Mouse (Mus musculus): ENCODE results near the gene Nr2e1. TPM values are rescaled to one million over a fixed set of nuclear protein-coding genes. Genes with fewer than 3 reads are reported as not detected.

Nr2e1 gene
- total RNA-seq, 2 experiments from 2014 or later: 11.1 to 13.1 TPM

DNA sequence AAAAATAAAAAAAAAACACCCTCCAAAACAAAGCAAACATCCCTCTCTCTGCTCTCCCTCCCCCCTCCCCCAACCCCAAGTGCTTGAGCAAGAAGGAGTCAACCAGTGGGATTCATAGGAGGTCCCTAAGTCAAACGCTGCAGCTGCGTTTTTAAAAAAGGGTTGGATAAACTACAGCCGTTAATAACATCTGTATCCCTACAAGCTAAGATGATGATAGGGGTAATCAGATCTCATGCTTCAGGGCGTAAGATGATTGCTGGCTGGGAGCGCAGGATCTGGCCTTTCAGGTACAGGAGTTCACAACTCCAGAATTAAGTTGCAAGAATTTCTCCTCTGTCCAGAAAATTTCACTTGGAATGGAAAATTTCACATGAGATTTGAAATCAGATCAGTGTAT lies 6.1 kb upstream of the Nr2e1 start:
- intact Hi-C loops (cut with DNase I): loop anchor here (10.0 kb wide), 1 partner anchor 255 kb away; no protein-coding TSS in a partner anchor

DNA sequence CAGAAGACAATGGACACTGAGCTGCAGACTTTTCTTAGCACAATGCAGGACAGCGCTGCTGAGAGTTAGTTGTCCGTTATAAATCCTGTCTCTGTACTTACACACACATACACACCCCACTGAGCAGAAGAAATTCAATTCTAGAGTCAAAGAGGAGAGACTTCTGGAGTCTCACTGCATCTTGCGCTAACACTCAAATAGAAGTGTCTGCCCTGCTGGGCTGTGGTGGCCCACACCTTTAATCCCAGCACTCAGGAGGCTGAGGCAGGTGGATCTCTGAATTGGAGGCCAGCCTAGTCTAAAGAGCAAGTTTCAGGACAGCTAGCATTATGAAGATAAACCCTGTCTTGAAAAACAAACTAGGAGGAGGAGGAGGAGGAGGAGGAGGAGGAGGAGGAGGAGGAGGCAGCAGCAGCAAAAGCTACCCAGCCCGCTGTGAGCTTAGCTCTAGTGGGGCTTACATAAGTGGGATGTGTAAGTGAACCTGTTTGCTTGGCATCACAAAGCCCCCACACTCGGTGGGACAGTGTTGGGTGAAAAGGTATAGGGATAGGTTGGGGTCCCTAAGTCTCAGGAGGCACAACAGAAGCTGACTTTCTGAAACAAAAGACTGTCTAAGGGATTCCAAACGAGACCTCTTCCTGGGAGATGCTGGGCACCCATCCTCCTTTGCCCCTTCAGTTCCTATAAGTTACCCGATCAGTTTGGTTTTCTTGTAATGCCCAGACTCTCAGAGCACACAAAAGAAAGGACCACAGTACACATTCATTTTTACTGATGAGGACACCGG lies 4.7 kb upstream of the Nr2e1 start:
- DNase-seq: no peak
- intact Hi-C loops (cut with DNase I): loop anchor here (10.0 kb wide), 1 partner anchor 253 kb away; no protein-coding TSS in a partner anchor

More for the DNA sequence above, 6.1 kb upstream of the Nr2e1 start:
- DNase-seq: no peak

DNA sequence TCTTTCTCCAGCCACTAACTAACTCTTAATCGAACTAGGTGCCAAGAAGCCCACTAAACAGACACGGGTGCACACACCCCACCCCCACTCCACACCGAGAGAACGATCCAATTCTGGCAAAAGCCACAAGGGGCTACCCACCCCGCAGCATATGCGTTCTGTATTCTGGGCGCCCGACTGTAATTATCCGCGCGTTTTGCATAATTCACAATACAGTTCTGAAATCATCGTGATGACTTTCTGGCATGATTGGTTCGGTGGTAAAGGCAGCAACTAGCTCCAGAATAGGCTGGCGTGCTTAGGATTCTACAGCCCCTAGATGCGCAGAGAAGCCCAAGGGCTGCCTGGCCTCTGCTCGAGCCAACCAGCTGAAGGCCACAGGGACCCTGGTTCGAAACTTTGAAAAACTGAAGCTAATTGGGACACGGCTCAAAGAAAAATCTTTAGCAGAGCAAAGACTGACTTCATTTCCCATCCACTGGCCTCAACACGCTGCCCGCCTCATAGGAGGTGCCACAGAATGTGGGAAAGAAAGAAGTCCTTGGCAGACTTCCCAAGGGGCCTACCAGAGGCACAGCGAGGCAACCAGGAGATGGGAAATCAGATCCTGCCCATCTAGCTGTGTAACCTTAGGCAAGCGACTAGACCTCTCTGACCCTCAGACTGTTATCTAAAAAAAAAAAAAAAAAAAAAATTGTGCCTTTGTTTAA lies 2.3 kb upstream of the Nr2e1 start:
- intact Hi-C loops (cut with DNase I): loop anchor here (10.0 kb wide), 1 partner anchor 251 kb away; no protein-coding TSS in a partner anchor
- DNase-seq: no peak

DNA sequence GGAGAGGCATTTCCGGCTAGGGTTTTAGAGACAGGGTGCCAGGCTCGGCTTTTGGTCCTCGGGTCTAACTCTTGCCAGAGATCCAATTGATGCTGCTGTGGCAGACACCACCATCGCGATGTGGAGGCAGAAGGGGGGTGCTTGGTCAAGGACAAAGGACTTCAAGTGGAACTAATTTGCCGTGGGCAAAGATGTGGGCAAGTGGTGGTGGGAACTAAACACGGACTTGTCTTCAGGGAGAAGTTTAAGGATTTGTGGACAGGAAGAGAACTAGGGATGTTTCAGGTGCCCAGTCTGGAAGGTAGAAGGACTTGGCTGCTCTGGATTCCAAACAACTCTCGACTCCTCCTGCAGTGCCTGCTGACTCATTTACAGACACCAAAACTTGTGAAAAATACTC lies 1.7 kb upstream of the Nr2e1 start:
- intact Hi-C loops (cut with DNase I): loop anchor here (10.0 kb wide), 1 partner anchor 250 kb away; no protein-coding TSS in a partner anchor
- no peak for DNase-seq

DNA sequence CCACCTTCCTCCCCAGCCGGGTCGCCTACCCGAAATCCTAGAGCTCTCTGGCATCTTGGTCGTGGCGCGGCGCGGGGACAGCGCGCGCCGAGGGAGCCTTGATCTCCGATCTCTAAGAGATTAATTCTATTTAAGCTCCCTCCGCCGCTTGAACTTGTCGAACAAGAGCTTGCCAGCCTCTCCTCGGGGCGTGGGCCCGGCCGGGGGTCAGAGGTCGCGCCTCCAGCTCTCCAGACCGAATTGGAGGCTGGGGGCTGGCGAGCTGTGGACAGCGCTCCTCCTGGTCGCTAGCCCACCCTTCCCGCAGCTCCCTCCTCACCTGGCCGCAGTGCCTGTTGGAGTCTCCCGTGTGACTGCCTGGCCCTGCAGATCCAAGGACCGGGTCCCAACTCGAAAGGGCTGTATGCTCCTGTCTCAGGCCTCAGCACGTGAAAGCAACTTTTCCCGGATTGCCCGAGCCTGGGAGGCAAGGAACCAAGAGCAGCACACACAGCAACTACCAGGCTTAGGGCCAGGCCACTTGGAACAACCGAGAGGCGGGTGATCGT lies 1.1 kb upstream of the Nr2e1 start:
- intact Hi-C loops (cut with DNase I): loop anchor here (5.0 to 10.0 kb wide), 2 partner anchors 48 to 250 kb away; no protein-coding TSS in a partner anchor
- DNase-seq: no peak

DNA sequence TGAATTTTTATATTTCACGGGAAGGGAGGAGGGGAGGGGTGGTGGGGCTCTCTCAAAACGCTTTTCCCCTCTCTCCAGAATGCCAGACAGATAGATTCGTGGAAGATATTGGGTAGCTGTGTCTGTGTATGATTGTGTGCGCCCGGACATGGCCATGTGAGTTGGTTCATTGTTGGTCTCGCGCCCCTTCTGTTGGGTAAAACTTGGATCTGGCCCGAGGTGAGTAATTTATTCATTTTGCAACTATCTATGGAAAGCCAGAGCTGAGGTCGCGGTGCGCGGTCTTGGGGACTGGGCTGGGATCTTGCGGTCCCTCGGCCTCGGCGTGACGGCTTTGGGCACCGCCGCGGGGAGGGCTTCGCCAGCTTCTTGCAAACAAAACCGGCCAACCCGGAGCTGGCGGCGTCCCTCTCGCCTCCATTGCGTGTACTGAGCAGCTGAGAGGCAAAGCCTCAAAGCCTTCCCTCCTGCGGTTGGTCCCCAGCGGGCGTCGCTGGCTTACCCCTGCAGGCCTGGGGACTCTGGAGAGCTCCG lies 537 bp upstream of the Nr2e1 start:
- no peak for DNase-seq
- intact Hi-C loops (cut with DNase I): loop anchor here (5.0 to 10.0 kb wide), 2 partner anchors 48 to 249 kb away; no protein-coding TSS in a partner anchor

DNA sequence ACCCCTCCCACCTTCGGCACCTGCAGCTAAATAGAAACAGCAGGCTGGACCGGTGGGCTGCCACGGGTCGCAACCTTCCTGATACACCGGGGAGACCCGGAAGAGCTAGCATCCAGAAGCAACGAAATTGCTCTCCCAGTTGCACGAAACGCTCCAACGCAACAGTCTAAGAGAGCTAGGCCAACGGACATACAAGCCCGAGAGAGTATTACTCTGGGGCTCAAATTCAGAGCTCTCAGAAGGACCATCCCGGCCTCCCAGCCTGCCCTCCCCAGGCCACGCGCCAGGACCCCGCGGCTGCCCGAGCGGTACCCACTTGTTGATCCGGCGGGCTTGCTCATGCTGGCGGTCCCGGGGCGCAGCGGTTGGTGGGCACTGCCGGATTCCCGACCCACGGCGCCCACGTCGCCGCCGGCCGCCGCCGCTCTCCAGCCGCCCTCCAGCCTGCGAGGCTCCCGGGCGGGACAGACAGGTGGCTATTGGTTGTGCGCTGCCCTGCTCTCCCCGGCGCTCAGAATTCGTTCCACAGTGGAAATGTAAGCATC lies 794 bp downstream of the Nr2e1 start:
- no peak for DNase-seq
- intact Hi-C loops (cut with DNase I): loop anchor here (5.0 to 10.0 kb wide), 2 partner anchors 50 to 248 kb away; no protein-coding TSS in a partner anchor

DNA sequence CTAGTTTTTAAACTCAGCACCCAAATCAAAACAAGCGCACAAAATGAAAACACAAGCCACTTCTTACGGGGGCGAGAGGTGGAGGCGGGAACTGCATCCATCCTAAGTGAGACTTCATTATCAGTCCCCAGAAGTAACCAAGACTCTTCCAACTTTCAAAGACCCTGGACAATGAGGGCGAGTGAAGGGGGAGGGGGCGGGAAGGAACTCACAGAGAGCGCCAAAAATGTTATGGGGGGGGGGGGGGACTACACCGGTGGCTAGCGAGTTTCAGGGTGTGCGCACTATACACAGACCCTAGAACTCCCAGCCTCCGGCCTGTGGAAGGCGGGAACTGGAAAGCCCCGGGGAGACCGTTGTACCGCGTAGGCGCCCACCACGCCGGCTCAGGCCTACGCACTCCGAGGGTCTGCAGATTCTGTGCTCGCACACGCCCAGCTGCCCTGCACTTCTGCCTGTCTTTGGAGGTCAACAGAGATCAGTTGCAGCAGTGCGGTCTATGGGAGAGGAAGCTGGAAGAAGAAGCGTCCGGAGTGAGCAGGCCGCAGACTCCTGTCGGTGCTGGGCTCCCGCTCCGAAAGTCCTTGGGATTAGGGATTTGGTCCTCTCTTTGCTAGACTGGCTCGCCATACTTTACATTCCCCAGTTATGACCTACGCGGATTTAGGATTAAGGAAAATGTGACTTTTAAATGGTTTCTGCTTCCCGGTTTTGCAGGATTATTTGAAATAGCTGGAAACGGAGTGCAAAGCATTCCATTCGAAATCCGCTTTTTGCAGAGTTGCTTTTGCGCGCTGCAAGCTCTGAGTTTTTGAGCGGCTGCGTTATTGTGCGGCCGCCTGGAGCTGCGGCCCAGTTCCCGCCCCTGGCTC lies 1.5 kb downstream of the Nr2e1 start:
- DNase-seq: no peak
- intact Hi-C loops (cut with DNase I): loop anchor here (5.0 to 10.0 kb wide), 2 partner anchors 50 to 247 kb away; no protein-coding TSS in a partner anchor

DNA sequence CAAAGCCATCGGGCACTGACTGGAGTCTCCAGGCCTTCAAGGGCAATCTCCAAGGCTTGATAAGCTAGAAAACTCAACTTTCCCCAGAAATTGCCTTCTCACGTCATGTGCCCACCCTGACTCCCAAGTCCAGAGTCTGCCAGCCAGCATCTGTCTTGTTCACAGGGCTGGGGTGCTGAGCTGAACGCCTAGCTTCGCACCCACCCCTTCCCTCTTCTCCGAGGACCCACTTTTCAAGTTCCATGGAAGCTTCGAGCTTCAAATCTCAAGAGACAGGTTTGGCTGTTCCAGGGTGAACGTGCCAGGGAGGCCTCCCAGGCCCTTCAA lies 2.5 kb downstream of the Nr2e1 start:
- intact Hi-C loops (cut with DNase I): loop anchor here (5.0 to 10.0 kb wide), 2 partner anchors 51 to 246 kb away; no protein-coding TSS in a partner anchor
- DNase-seq: no peak

DNA sequence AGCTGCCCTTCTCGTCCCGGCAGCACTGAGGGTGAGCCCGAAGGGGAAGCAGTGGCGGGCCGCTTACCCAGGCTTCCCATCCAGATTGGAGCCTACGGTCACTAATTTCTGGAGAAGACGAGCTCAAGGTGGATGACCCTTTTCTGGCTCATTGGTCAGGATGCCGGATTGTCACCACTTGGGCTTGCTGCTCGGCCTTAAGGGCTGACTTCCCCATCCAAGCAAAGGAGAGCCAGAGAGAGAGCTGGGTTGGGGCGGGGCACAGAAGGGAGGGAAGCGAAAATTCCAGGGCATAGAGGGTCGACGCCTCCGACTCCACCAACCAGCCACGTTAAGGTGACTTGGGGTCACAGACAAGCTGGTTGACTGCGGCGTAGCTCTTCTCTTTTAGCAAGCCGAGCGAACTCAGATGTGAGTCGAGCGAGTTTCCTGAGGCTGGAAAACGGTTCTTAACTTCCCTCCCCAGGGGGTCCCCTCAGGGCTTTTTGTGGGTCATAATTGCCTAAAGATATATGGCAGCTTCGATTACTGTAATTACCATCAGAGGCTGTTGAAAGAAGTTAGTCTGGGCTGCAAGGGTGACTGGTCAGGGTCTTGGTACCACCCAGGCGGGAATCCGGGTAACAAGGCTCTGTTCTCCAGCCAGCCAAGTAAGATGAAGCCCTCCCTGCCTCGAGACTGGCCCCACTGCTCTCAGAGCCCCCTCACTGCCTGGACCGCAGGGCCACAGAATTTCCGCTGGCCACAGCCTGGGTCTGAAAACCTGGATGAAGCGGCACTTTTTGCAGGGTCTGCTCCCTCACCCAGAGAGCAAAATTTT lies 3.1 kb downstream of the Nr2e1 start:
- intact Hi-C loops (cut with DNase I): loop anchor here (5.0 to 10.0 kb wide), 2 partner anchors 52 to 246 kb away; no protein-coding TSS in a partner anchor
- no peak for DNase-seq

DNA sequence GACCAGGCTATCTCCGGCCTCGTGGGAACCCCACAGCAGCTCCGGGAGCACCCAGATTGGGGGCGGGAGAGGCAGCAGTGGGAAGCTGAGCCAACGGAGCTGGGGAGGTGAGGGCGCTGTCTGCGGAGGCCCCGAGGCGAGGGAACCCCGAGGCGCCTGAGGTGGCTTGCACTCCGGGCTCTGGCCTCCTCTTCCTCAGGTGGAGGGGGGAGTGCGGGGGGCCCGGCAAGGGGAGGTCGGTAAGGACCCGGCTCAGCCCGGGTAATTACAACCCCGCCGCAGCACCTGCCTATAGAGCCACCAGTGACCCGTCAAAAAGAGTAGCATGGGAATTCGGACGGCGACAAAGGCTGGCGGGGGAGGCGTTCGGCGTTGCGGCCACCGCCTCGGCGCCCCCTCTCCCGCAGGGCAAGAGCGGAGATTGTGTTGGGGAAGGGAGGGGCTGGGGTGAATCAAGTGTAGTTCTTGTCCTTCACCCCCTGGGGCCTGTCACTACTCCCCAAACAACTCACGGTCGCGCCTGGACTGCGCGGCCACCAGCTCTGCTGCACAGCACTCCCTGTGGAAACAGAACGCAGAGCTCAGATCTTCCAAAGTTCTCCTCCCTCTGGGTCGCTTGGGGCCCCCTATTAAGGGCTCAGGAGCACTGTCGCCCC lies 3.8 kb downstream of the Nr2e1 start:
- DNase-seq: no peak
- intact Hi-C loops (cut with DNase I): loop anchor here (5.0 to 10.0 kb wide), 2 partner anchors 53 to 245 kb away; no protein-coding TSS in a partner anchor

DNA sequence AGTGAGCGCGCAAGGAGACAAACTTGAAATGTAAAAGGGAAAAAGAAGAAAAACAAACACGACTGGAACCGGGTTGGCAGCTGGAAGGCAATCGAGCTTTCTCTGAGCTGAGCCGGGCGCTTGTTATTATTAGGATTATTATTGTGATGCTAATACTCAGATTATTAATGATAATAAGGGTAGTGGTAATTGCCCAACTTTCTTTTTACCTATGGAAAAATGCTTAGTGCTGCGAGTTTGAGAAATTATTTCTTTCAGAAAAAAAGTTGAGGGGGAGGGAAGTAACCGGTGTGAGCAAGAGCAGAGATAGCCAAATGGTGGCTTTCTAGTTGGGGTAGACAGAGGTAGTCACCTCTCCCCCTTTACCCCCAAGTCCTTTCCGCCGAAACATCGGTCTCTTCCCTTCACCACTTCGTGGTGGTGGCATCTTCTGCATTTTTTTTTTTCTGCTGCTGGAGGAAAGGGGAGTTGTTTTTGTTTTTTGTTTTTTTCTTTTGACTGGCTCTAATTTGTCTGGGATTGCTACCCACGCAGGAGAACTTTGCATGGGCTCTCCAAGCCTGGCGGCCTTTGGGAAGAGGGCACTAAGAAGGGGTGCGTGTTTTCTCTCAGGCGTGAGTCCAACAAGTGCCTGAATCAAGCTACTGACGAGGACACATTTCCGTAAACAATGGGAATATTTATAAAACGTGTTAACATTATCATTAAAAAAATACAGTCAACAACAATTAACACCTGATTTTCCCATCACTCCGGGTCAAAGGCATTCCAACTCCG lies 4.5 kb downstream of the Nr2e1 start:
- intact Hi-C loops (cut with DNase I): no loop called here
- DNase-seq: no peak

DNA sequence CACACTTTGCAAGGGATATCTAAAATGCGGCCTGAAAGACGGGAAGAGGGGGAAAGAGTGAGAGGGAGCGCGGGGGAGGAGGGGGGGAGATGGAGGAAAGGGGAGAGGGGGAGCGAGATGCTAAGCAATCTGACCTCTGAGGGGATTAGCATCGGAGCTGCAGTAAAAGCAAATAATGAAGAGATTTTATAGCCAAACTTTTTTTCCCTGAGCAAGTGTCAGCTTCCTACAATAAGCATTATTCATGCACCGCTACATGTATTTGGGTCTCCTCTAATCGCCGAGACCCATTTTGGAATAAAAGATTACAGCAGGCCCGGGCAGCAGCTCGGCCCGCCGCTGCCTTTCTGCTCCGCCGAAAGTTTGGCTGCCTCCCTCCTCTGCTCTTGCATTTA lies 5.2 kb downstream of the Nr2e1 start:
- no peak for DNase-seq
- intact Hi-C loops (cut with DNase I): no loop called here

DNA sequence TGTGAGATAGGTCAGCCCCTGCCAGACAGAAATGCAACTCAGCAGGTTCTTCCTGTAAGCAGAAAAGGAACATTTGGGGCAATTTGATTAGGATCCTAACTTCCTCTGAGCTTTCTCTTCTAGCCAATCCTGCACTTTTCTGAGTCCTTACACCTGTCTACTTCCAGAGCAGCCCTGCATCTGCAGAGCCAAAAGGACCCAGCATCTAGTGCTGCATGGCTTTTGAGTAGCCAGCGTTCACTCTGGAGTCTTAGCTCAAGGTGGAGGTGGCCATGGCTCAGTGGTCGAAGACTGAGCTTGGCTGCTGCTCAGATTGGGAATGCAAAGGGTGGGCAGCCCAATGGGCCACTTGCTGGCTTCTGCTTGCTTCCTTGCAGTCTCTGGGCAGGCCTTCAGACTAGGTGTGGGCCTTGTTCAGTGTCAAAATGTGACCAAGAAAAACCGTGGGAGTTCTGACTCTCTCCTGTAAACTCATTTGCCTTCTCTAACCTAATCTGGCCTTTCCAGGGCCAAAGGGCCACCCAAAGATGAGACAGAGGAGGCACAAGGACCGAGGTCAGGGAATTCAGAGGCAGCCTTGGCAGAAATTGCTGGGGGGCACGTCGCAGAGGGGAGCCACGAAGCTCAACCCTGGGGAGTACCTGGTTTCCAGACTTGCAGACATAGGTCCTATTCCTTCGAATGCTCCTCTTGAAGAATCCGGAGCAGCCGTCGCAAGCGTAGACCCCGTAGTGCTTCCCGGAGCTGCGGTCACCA lies 5.7 kb downstream of the Nr2e1 start:
- no peak for DNase-seq
- intact Hi-C loops (cut with DNase I): no loop called here

DNA sequence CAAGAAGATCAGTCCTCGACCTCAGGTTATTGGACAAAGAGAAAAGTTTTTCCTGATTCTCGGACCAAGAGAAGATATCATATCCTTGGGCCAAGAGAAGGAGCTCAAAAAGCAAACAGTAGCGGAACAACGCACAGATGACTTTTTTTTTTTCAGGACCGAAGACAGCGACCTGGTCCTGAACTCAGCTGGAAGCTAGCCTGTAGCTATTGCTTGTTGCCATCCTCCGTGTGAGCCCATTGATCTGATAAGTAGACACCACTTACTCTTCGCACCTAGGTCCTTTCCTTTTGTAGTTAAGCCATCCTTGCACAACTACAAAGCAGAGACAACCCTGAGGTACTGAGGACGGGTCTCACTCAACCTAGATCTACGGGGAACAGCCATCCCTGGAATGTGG lies 8.8 kb downstream of the Nr2e1 start:
- intact Hi-C loops (cut with DNase I): no loop called here
- DNase-seq: no peak

DNA sequence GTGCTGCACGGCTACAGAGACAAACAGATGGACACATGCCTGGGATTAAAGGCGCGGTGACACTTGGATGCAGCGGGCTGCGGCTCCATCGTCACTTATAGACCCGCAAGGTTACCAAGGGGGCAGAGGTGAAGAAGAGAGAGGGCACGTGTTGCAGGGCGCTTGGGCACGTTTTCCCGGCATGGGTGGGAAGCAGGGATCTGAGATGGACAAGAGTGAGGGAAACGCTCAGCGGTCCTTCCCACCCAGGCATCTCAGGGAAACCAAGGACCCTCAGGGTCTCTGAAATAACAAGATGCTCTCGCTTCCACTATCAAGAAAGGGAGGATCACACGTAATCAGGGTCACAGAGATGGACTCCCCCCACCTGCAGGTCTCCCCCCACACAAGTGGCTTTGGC lies 10.5 kb downstream of the Nr2e1 start:
- intact Hi-C loops (cut with DNase I): no loop called here
- no peak for DNase-seq

DNA sequence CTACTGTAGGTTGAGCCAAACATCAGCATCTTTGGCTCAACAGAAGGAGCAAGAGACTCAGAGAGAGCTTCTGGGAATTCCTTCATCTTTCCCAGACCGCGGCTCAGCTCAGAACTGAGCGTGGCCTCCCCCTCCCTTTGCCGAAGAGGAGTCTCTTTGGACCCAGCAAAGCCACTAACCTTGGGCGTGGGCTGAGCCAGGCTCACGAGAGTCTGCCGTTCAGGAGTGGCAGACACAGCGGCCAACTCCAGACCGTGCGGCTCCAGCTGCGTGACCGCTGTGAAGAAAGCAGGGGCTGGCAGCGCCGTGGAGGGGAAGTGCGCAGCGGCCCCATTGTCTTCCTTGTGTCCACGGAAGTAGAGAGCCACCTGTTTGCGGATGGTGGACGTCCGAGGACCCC lies 10.9 kb downstream of the Nr2e1 start:
- no peak for DNase-seq

More for the DNA sequence above, 10.9 kb downstream of the Nr2e1 start:
- intact Hi-C loops (cut with DNase I): no loop called here
